Mouse (Mus musculus) midbrain, embryonic 15.5 days (tissue): ENCODE results near the gene Arntl2. TPM values are rescaled to one million over a fixed set of nuclear protein-coding genes. Genes with fewer than 3 reads are reported as not detected.

Source experiments
- ATAC-seq: fragments of 200-750 bp; cut with Nextera tagmentation; replicated peaks from 2 replicates; pipeline ENCODE4 v1.8.0; 2017; ENCODE audit warnings: moderate TSS enrichment
- H3K27ac ChIP-seq: fragments of 300-500 bp; sonication (generic); 2 replicates; pipeline ENCODE4 v1.5.1; 2015; ENCODE audit warnings: mild to moderate bottlenecking, inconsistent platforms
- H3K27me3 ChIP-seq: fragments of 300-500 bp; sonication (generic); replicated peaks from 2 replicates; pipeline ENCODE4 v1.6.1; 2015; ENCODE audit warnings: inconsistent platforms
- H3K36me3 ChIP-seq: fragments of 300-500 bp; sonication (generic); replicated peaks from 2 replicates; pipeline ENCODE4 v1.6.1; 2015; ENCODE audit warnings: inconsistent platforms
- H3K4me1 ChIP-seq: fragments of 300-500 bp; sonication (generic); 2 replicates; pipeline ENCODE4 v1.6.1; 2015; ENCODE audit warnings: inconsistent platforms
- H3K4me2 ChIP-seq: fragments of 300-500 bp; sonication (generic); 2 replicates; pipeline ENCODE4 v1.6.1; 2015; ENCODE audit warnings: inconsistent platforms, mild to moderate bottlenecking, moderate library complexity
- H3K4me3 ChIP-seq: fragments of 300-500 bp; sonication (generic); 2 replicates; pipeline ENCODE4 v1.5.1; 2015; ENCODE audit warnings: mild to moderate bottlenecking, inconsistent platforms
- H3K9ac ChIP-seq: fragments of 300-500 bp; sonication (generic); 2 replicates; pipeline ENCODE4 v1.6.1; 2015; ENCODE audit warnings: mild to moderate bottlenecking, inconsistent platforms
- H3K9me3 ChIP-seq: fragments of 300-500 bp; sonication (generic); 2 replicates; pipeline ENCODE4 v1.6.1; 2016; ENCODE audit warnings: inconsistent platforms
- WGBS: fragments of 180-500 bp; shearing (Covaris S2); methylation state at CpG from one replicate; pipeline ENCODE4 v1.1.7; 2015; ENCODE audit warnings: mixed read lengths; 5-methylcytosine and 5-hydroxymethylcytosine counted together
- polyA plus RNA-seq: library from polyadenylated mRNA; unstranded; fragments of >200 nt; fragmentation: Nextera tagmentation; extraction: Ambion mirVana; gene quantifications from 2 replicates; pipeline ENCODE4 v1.2.1, GENCODE M21; 2015

The Arntl2 gene
- 2.7 and 4.7 TPM in 2 replicates for polyA plus RNA-seq

- Histone ChIP-seq H3K4me1 (peaks cover 12% of the 10 kb centered on the region), H3K9ac (peak within 1 kb of the TSS; percentile 61), H3K4me3 (peak within 1 kb of the TSS; percentile 57), H3K27ac (no peak within 1 kb of the TSS), H3K4me2 (peak within 1 kb of the TSS; percentile 92), H3K36me3 (no peaks in the 10 kb centered on the region), H3K9me3 (no peaks in the 10 kb centered on the region), H3K27me3 (0 out of 2 replicates have a peak, but pooled peaks cover 3% of the 10 kb centered on the region)
- 2% methylated on average over 36 of the region's 36 CpGs for WGBS
- peak; percentile 94 for ATAC-seq
These were observed at the start of gene Arntl2 for GRCm38 (mm10) chr6:146795924-146796545. Gene Arntl2 (plus strand): TSS chr6:146796055.

GRCm38 (mm10) chr6:146746577-146746976, 49.3 kb upstream of the Arntl2 start:
- Histone ChIP-seq H3K9me3 (no peaks in the 10 kb centered on the region), H3K4me3 (no peak overlapping the region), H3K27ac (no peak overlapping the region), H3K27me3 (no peaks in the 10 kb centered on the region), H3K9ac (no peak overlapping the region), H3K4me1 (no peaks in the 10 kb centered on the region), H3K36me3 (no peaks in the 10 kb centered on the region), H3K4me2 (no peak overlapping the region)
- 85% methylated on average over 5 of the region's 5 CpGs for WGBS
- no peak for ATAC-seq

GRCm38 (mm10) chr6:146747057-146747456, 48.8 kb upstream of the Arntl2 start:
- no peak overlapping the region for H3K27ac ChIP-seq

GRCm38 (mm10) chr6:146748271-146748670, 47.6 kb upstream of the Arntl2 start:
- no peak for ATAC-seq
- no peak overlapping the region for H3K4me3 ChIP-seq
- H3K4me2 ChIP-seq, result no peak overlapping the region
- no peaks in the 10 kb centered on the region for H3K9me3 ChIP-seq
- H3K4me1 ChIP-seq, result peaks cover 10% of the 10 kb centered on the region
- no peak overlapping the region for H3K9ac ChIP-seq
- no peaks in the 10 kb centered on the region for H3K36me3 ChIP-seq
- H3K27me3 ChIP-seq, result no peaks in the 10 kb centered on the region
- H3K27ac ChIP-seq, result no peak overlapping the region
- WGBS, result 93% methylated on average over 1 of the region's 1 CpGs

More at GRCm38 (mm10) chr6:146747057-146747456, 48.8 kb upstream of the Arntl2 start:
- no peak for ATAC-seq
- Histone ChIP-seq H3K4me2 (no peak overlapping the region), H3K36me3 (no peaks in the 10 kb centered on the region), H3K9me3 (no peaks in the 10 kb centered on the region), H3K4me3 (no peak overlapping the region), H3K9ac (no peak overlapping the region), H3K27me3 (no peaks in the 10 kb centered on the region), H3K4me1 (no peaks in the 10 kb centered on the region)

GRCm38 (mm10) chr6:146751671-146752070, 44.2 kb upstream of the Arntl2 start:
- no peak for ATAC-seq
- no peaks in the 10 kb centered on the region for H3K36me3 ChIP-seq
- no peaks in the 10 kb centered on the region for H3K9me3 ChIP-seq
- H3K27ac ChIP-seq, result no peak overlapping the region
- WGBS, result 78% methylated on average over 1 of the region's 1 CpGs
- no peak overlapping the region for H3K4me2 ChIP-seq
- H3K9ac ChIP-seq, result no peak overlapping the region
- no peak overlapping the region for H3K4me3 ChIP-seq
- H3K4me1 ChIP-seq, result peaks cover 19% of the 10 kb centered on the region
- no peaks in the 10 kb centered on the region for H3K27me3 ChIP-seq

- H3K27me3 ChIP-seq, result no peaks in the 10 kb centered on the region
- ATAC-seq, result peak; percentile 67
- WGBS, result 78% methylated on average over 2 of the region's 2 CpGs
- peak overlapping the region; percentile 25; the same call in 1 of the 2 replicates for H3K27ac ChIP-seq
- H3K4me1 ChIP-seq, result peaks cover 19% of the 10 kb centered on the region
- H3K4me2 ChIP-seq, result no peak overlapping the region
- H3K9ac ChIP-seq, result no peak overlapping the region
- no peaks in the 10 kb centered on the region for H3K9me3 ChIP-seq
- no peak overlapping the region for H3K4me3 ChIP-seq
- no peaks in the 10 kb centered on the region for H3K36me3 ChIP-seq
These were observed 43.7 kb upstream of the Arntl2 start for GRCm38 (mm10) chr6:146752178-146752577.

- Histone ChIP-seq H3K36me3 (no peaks in the 10 kb centered on the region), H3K4me2 (no peak overlapping the region), H3K9ac (no peak overlapping the region), H3K4me1 (peaks cover 19% of the 10 kb centered on the region), H3K27ac (0 out of 2 replicates have a peak overlapping the region, but pooled peaks have one; percentile 4), H3K4me3 (no peak overlapping the region), H3K27me3 (no peaks in the 10 kb centered on the region), H3K9me3 (no peaks in the 10 kb centered on the region)
- ATAC-seq, result peak; percentile 87
- WGBS, result 18% methylated on average over 1 of the region's 1 CpGs
These were observed 43.2 kb upstream of the Arntl2 start for GRCm38 (mm10) chr6:146752612-146753011.

- no peaks in the 10 kb centered on the region for H3K36me3 ChIP-seq
- H3K27me3 ChIP-seq, result no peaks in the 10 kb centered on the region
- no peak for ATAC-seq
- H3K4me1 ChIP-seq, result peaks cover 19% of the 10 kb centered on the region
- no peak overlapping the region for H3K4me2 ChIP-seq
- H3K9ac ChIP-seq, result no peak overlapping the region
- H3K9me3 ChIP-seq, result no peaks in the 10 kb centered on the region
- 79% methylated on average over 2 of the region's 2 CpGs for WGBS
- H3K27ac ChIP-seq, result no peak overlapping the region
- no peak overlapping the region for H3K4me3 ChIP-seq
These were observed 42.2 kb upstream of the Arntl2 start for GRCm38 (mm10) chr6:146753560-146754160.

- H3K4me1 ChIP-seq, result peaks cover 19% of the 10 kb centered on the region
- H3K27me3 ChIP-seq, result no peaks in the 10 kb centered on the region
- H3K36me3 ChIP-seq, result no peaks in the 10 kb centered on the region
- no peak overlapping the region for H3K9ac ChIP-seq
- H3K27ac ChIP-seq, result no peak overlapping the region
- no peak overlapping the region for H3K4me3 ChIP-seq
- 98% methylated on average over 2 of the region's 2 CpGs for WGBS
- no peak overlapping the region for H3K4me2 ChIP-seq
- no peak for ATAC-seq
- no peaks in the 10 kb centered on the region for H3K9me3 ChIP-seq
These were observed 40.7 kb upstream of the Arntl2 start for GRCm38 (mm10) chr6:146755136-146755535.

- peaks cover 19% of the 10 kb centered on the region for H3K4me1 ChIP-seq
- no peak for ATAC-seq
- H3K27ac ChIP-seq, result no peak overlapping the region
- H3K4me2 ChIP-seq, result no peak overlapping the region
- 93% methylated on average over 4 of the region's 4 CpGs for WGBS
- no peaks in the 10 kb centered on the region for H3K9me3 ChIP-seq
- H3K36me3 ChIP-seq, result no peaks in the 10 kb centered on the region
- no peak overlapping the region for H3K4me3 ChIP-seq
- no peak overlapping the region for H3K9ac ChIP-seq
- no peaks in the 10 kb centered on the region for H3K27me3 ChIP-seq
These were observed 40.2 kb upstream of the Arntl2 start for GRCm38 (mm10) chr6:146755679-146756078.

GRCm38 (mm10) chr6:146759027-146759426, 36.8 kb upstream of the Arntl2 start:
- no peak for ATAC-seq
- no peaks in the 10 kb centered on the region for H3K36me3 ChIP-seq
- H3K9me3 ChIP-seq, result no peaks in the 10 kb centered on the region
- H3K27me3 ChIP-seq, result no peaks in the 10 kb centered on the region
- H3K4me2 ChIP-seq, result no peak overlapping the region
- no peak overlapping the region for H3K27ac ChIP-seq
- 98% methylated on average over 2 of the region's 2 CpGs for WGBS
- H3K4me3 ChIP-seq, result no peak overlapping the region
- H3K9ac ChIP-seq, result no peak overlapping the region
- peaks cover 3% of the 10 kb centered on the region; the same call in 1 of the 2 replicates for H3K4me1 ChIP-seq

GRCm38 (mm10) chr6:146760022-146760421, 35.8 kb upstream of the Arntl2 start:
- Histone ChIP-seq H3K4me3 (no peak overlapping the region), H3K4me2 (no peak overlapping the region), H3K27ac (no peak overlapping the region), H3K9me3 (no peaks in the 10 kb centered on the region), H3K36me3 (no peaks in the 10 kb centered on the region), H3K4me1 (no peaks in the 10 kb centered on the region), H3K27me3 (no peaks in the 10 kb centered on the region), H3K9ac (no peak overlapping the region)
- 95% methylated on average over 2 of the region's 2 CpGs for WGBS
- ATAC-seq, result no peak

- Histone ChIP-seq H3K27ac (no peak overlapping the region), H3K4me3 (no peak overlapping the region), H3K27me3 (no peaks in the 10 kb centered on the region), H3K36me3 (no peaks in the 10 kb centered on the region), H3K4me1 (no peaks in the 10 kb centered on the region), H3K4me2 (no peak overlapping the region), H3K9ac (no peak overlapping the region), H3K9me3 (no peaks in the 10 kb centered on the region)
- no peak for ATAC-seq
- WGBS, result 75% methylated on average over 4 of the region's 4 CpGs
These were observed 35.1 kb upstream of the Arntl2 start for GRCm38 (mm10) chr6:146760736-146761135.
